8 mouse cellular contexts compared by ENCODE assay signal in the genomic region with DNA sequence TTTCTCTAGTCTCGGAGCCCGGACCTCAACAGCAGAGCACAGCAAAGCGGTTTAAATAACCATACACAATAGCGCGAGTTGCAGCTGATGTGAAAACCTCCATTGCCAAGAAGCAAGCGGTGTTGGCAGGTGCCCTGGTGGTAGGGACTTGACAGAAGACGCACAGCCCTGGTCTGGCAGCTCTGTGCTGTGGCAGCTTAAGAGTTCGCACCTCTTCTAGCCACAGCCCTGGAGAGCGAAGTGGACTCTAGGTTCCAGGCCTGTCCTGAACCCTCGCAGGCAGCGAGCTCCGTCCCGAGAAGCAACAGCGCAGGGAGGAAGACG. TPM values are rescaled to one million over a fixed set of nuclear protein-coding genes. Genes with fewer than 3 reads are reported as not detected.
DNase-seq lines count a peak whose midpoint lies in the region; ATAC-seq and TF ChIP-seq lines count a peak whose summit lies in the region.

No protein-coding gene starts in this region.

- peak overlapping the region; percentile 99 for H3K27ac ChIP-seq in heart, postnatal 0 days (ENCODE audit: low read depth)
- H3K27ac ChIP-seq in embryonic fibroblast, embryonic 13.5 days (ENCODE audit: insufficient read depth, low read length): peak overlapping the region; percentile 95; the same call in 1 of the 2 replicates
- peak overlapping the region; percentile 95 for H3K27ac ChIP-seq in liver, embryonic 12.5 days

- peak overlapping the region; percentile 96 for H3K4me2 ChIP-seq in heart, postnatal 0 days (ENCODE audit: low read depth, low read length)
- H3K4me2 ChIP-seq in liver, embryonic 12.5 days: peak overlapping the region; percentile 88

- TF ChIP-seq CTCF in heart, postnatal 0 days (IDR thresholded peaks at IDR 0.05; ENCODE audit: low read depth): no peak
- no peak for TF ChIP-seq CTCF in E14TG2a.4 (conservative IDR thresholded peaks at IDR 0.05; ENCODE audit: low read length)
- no peak for TF ChIP-seq CTCF in embryonic fibroblast, embryonic 13.5 days (IDR thresholded peaks at IDR 0.05; ENCODE audit: borderline replicate concordance, insufficient read depth, low read length)

- DNase-seq in heart, postnatal 0 days (ENCODE audit: low spot score): no peak
- DNase-seq in heart, adult 9 months (ENCODE audit: low spot score in 2 of 2): no peak
- DNase-seq in splenic B cell, adult 2 months (ENCODE audit: low read depth, low spot score): peak; percentile 31
- DNase-seq in spleen, postnatal 10 days (ENCODE audit: low spot score in 2 of 2): no peak
- no peak for DNase-seq in kidney, adult 9 months

- peaks cover 17% of the 10 kb centered on the region for H3K4me1 ChIP-seq in heart, postnatal 0 days (ENCODE audit: control insufficient read depth, insufficient read depth)
- H3K4me1 ChIP-seq in E14TG2a.4 (replicated peaks; ENCODE audit: low read depth, low read length): peaks cover 23% of the 10 kb centered on the region
- peaks cover 3% of the 10 kb centered on the region for H3K4me1 ChIP-seq in embryonic fibroblast, embryonic 13.5 days (ENCODE audit: control insufficient read depth, insufficient read depth, low read length)
- H3K4me1 ChIP-seq in liver, embryonic 12.5 days: peaks cover 37% of the 10 kb centered on the region

- no peak for ATAC-seq in heart, postnatal 0 days (ENCODE audit: insufficient read depth, low read depth)
- ATAC-seq in liver, embryonic 12.5 days: no peak; the same call in 1 of the 2 replicates

- H3K9ac ChIP-seq in heart, postnatal 0 days (replicated peaks; ENCODE audit: low read depth, low read length): peak overlapping the region; percentile 92
- peak overlapping the region; percentile 93 for H3K9ac ChIP-seq in liver, embryonic 12.5 days

- no peak for TF ChIP-seq POLR2A in embryonic fibroblast, embryonic 13.5 days (IDR thresholded peaks at IDR 0.05; ENCODE audit: low read depth, low read length)

- peak overlapping the region; percentile 95 for H3K4me3 ChIP-seq in heart, postnatal 0 days (ENCODE audit: low read depth, low read length)
- H3K4me3 ChIP-seq in E14TG2a.4 (replicated peaks; ENCODE audit: low read length): peak overlapping the region; percentile 95
- H3K4me3 ChIP-seq in embryonic fibroblast, embryonic 13.5 days (ENCODE audit: insufficient read depth, low read length): peak overlapping the region; percentile 91
- H3K4me3 ChIP-seq in liver, embryonic 12.5 days: peak overlapping the region; percentile 85

- WGBS in heart, postnatal 0 days: under 1% methylated on average over 15 of the region's 15 CpGs
- 1% methylated on average over 15 of the region's 15 CpGs for WGBS in liver, embryonic 12.5 days (ENCODE audit: insufficient replicate concordance)

- no peaks in the 10 kb centered on the region for H3K9me3 ChIP-seq in heart, postnatal 0 days (replicated peaks; ENCODE audit: control insufficient read depth, low read length)
- H3K9me3 ChIP-seq in E14TG2a.4 (ENCODE audit: low read length): no peaks in the 10 kb centered on the region
- H3K9me3 ChIP-seq in liver, embryonic 12.5 days (replicated peaks): no peaks in the 10 kb centered on the region

- H3K36me3 ChIP-seq in heart, postnatal 0 days (replicated peaks; ENCODE audit: control insufficient read depth, insufficient read depth, low read length): no peaks in the 10 kb centered on the region
- no peaks in the 10 kb centered on the region for H3K36me3 ChIP-seq in E14TG2a.4 (ENCODE audit: insufficient read depth, low read length)
- H3K36me3 ChIP-seq in liver, embryonic 12.5 days: no peaks in the 10 kb centered on the region
- no peaks in the 10 kb centered on the region for H3K36me3 ChIP-seq in splenic B cell, adult 2 months (ENCODE audit: control insufficient read depth, insufficient read depth, low read length, poor library complexity, severe bottlenecking)

- TF ChIP-seq EP300 in heart, postnatal 0 days (IDR thresholded peaks at IDR 0.05; ENCODE audit: low read depth): no peak

- H3K27me3 ChIP-seq in heart, postnatal 0 days (ENCODE audit: control insufficient read depth, insufficient read depth, low read length): no peaks in the 10 kb centered on the region
- 0 out of 2 replicates have a peak, but pooled peaks cover 4% of the 10 kb centered on the region for H3K27me3 ChIP-seq in E14TG2a.4 (ENCODE audit: insufficient read depth, low read length)
- H3K27me3 ChIP-seq in liver, embryonic 12.5 days (replicated peaks): 0 out of 2 replicates have a peak, but pooled peaks cover 3% of the 10 kb centered on the region
- H3K27me3 ChIP-seq in splenic B cell, adult 2 months (ENCODE audit: control insufficient read depth, insufficient read depth, low read length, poor library complexity, severe bottlenecking): no peaks in the 10 kb centered on the region

RNA-seq across cellular contexts. Expression of gene Armc8, which starts 0.7 kb away (rescaled TPM):
- 17.4 and 22.5 TPM in 2 replicates for total RNA-seq in heart, postnatal 0 days (2014; rRNA removed; ENCODE audit: low replicate concordance)
- 16.8 and 18.5 TPM in 2 replicates for polyA plus RNA-seq in heart, postnatal 0 days (2015; fragmentation: Nextera tagmentation; extraction: Ambion mirVana)
- 23.9 and 32.3 TPM in 2 replicates for polyA plus RNA-seq in embryonic fibroblast, embryonic 13.5 days (2011; ENCODE audit: insufficient read length, low read depth, missing spikeins)
- 14.5 and 15.1 TPM in 2 replicates for polyA plus RNA-seq in liver, embryonic 12.5 days (2016; fragmentation: Nextera tagmentation; extraction: Ambion mirVana)

RNA-seq across cellular contexts. Expression of gene Dbr1, which starts 7.6 kb away (rescaled TPM):
- 11.3 and 14.8 TPM in 2 replicates for total RNA-seq in heart, postnatal 0 days (2014; rRNA removed; ENCODE audit: low replicate concordance)
- polyA plus RNA-seq in heart, postnatal 0 days (2015; fragmentation: Nextera tagmentation; extraction: Ambion mirVana): 9.9 and 11.6 TPM in 2 replicates
- 17.3 and 18.3 TPM in 2 replicates for polyA plus RNA-seq in embryonic fibroblast, embryonic 13.5 days (2011; ENCODE audit: insufficient read length, low read depth, missing spikeins)
- polyA plus RNA-seq in liver, embryonic 12.5 days (2016; fragmentation: Nextera tagmentation; extraction: Ambion mirVana): 26.8 and 31.4 TPM in 2 replicates

RNA-seq across cellular contexts. Expression of gene A4gnt, which starts 44.3 kb away (rescaled TPM):
- total RNA-seq in heart, postnatal 0 days (2014; rRNA removed; ENCODE audit: low replicate concordance): not detected in 2 replicates
- not detected in 2 replicates for polyA plus RNA-seq in heart, postnatal 0 days (2015; fragmentation: Nextera tagmentation; extraction: Ambion mirVana)
- not detected in 2 replicates for polyA plus RNA-seq in embryonic fibroblast, embryonic 13.5 days (2011; ENCODE audit: insufficient read length, low read depth, missing spikeins)
- polyA plus RNA-seq in liver, embryonic 12.5 days (2016; fragmentation: Nextera tagmentation; extraction: Ambion mirVana): not detected in 2 replicates
